In genomic region chr3:107331746-107332126, GRCm38 (mm10) we compare ENCODE assay signal across 7 mouse cellular contexts. TPM values are rescaled to one million over a fixed set of nuclear protein-coding genes. Genes with fewer than 3 reads are reported as not detected.
A peak's percentile ranks its signal among the peaks of the same experiment; 100 is the strongest.
DNase-seq lines count a peak whose midpoint lies in the region; ATAC-seq lines count a peak whose summit lies in the region.

No protein-coding gene starts in this region.

- H3K27ac ChIP-seq in neural tube, embryonic 11.5 days (ENCODE audit: low read depth, low read length): no peak overlapping the region
- peak overlapping the region; percentile 96 for H3K27ac ChIP-seq in forebrain, embryonic 10.5 days
- no peak overlapping the region; the same call in 1 of the 2 replicates for H3K27ac ChIP-seq in limb, embryonic 13.5 days
- H3K27ac ChIP-seq in stomach, embryonic 15.5 days: peak overlapping the region; percentile 93; the same call in 1 of the 2 replicates

- H3K27me3 ChIP-seq in neural tube, embryonic 11.5 days (ENCODE audit: control insufficient read depth, insufficient read depth, low read length): no peaks in the 10 kb centered on the region
- no peaks in the 10 kb centered on the region for H3K27me3 ChIP-seq in forebrain, embryonic 10.5 days (ENCODE audit: poor library complexity, severe bottlenecking)
- no peaks in the 10 kb centered on the region for H3K27me3 ChIP-seq in limb, embryonic 13.5 days
- H3K27me3 ChIP-seq in stomach, embryonic 15.5 days (replicated peaks): no peaks in the 10 kb centered on the region

- peak overlapping the region; percentile 96 for H3K4me3 ChIP-seq in neural tube, embryonic 11.5 days (ENCODE audit: low read depth, low read length)
- H3K4me3 ChIP-seq in forebrain, embryonic 10.5 days: peak overlapping the region; percentile 76
- peak overlapping the region; percentile 93 for H3K4me3 ChIP-seq in limb, embryonic 13.5 days
- H3K4me3 ChIP-seq in stomach, embryonic 15.5 days (replicated peaks): peak overlapping the region; percentile 99

- H3K9ac ChIP-seq in neural tube, embryonic 11.5 days (ENCODE audit: low read length): peak overlapping the region; percentile 94
- peak overlapping the region; percentile 91 for H3K9ac ChIP-seq in limb, embryonic 13.5 days
- peak overlapping the region; percentile 91 for H3K9ac ChIP-seq in stomach, embryonic 15.5 days

- DNase-seq in neural tube, embryonic 11.5 days (ENCODE audit: low spot score): no peak
- DNase-seq in neural tube, embryonic 10.5 days (ENCODE audit: extremely low spot score, low spot score): no peak
- no peak for DNase-seq in forebrain, embryonic 10.5 days (ENCODE audit: extremely low spot score, low spot score)
- no peak for DNase-seq in right cerebral cortex, postnatal 36 days (ENCODE audit: low spot score in 2 of 2)
- no peak for DNase-seq in testis, postnatal 10 days (ENCODE audit: low spot score)

- peak overlapping the region; percentile 92 for H3K4me2 ChIP-seq in neural tube, embryonic 11.5 days (ENCODE audit: low read depth)
- H3K4me2 ChIP-seq in limb, embryonic 13.5 days (replicated peaks): peak overlapping the region; percentile 98
- peak overlapping the region; percentile 91 for H3K4me2 ChIP-seq in stomach, embryonic 15.5 days

- peaks cover 6% of the 10 kb centered on the region; the same call in 1 of the 2 replicates for H3K36me3 ChIP-seq in neural tube, embryonic 11.5 days (ENCODE audit: control insufficient read depth, insufficient read depth, low read length)
- H3K36me3 ChIP-seq in forebrain, embryonic 10.5 days (replicated peaks): peaks cover 52% of the 10 kb centered on the region
- peaks cover 19% of the 10 kb centered on the region for H3K36me3 ChIP-seq in limb, embryonic 13.5 days
- H3K36me3 ChIP-seq in stomach, embryonic 15.5 days: 0 out of 2 replicates have a peak, but pooled peaks cover 8% of the 10 kb centered on the region

- H3K4me1 ChIP-seq in neural tube, embryonic 11.5 days (ENCODE audit: control insufficient read depth, insufficient read depth, low read length): peaks cover 22% of the 10 kb centered on the region
- peaks cover 53% of the 10 kb centered on the region for H3K4me1 ChIP-seq in forebrain, embryonic 10.5 days
- peaks cover 39% of the 10 kb centered on the region for H3K4me1 ChIP-seq in limb, embryonic 13.5 days
- peaks cover 19% of the 10 kb centered on the region for H3K4me1 ChIP-seq in stomach, embryonic 15.5 days

- ATAC-seq in neural tube, embryonic 11.5 days (ENCODE audit: insufficient read depth, low FRiP score, low TSS enrichment): no peak
- ATAC-seq in limb, embryonic 13.5 days (ENCODE audit: low FRiP score, low read depth): no peak
- ATAC-seq in stomach, embryonic 15.5 days (ENCODE audit: insufficient read depth, low FRiP score, low read depth): no peak

- H3K9me3 ChIP-seq in neural tube, embryonic 11.5 days (ENCODE audit: control insufficient read depth, low read length): no peaks in the 10 kb centered on the region
- no peaks in the 10 kb centered on the region for H3K9me3 ChIP-seq in forebrain, embryonic 10.5 days
- no peaks in the 10 kb centered on the region for H3K9me3 ChIP-seq in limb, embryonic 13.5 days
- no peaks in the 10 kb centered on the region for H3K9me3 ChIP-seq in stomach, embryonic 15.5 days

- WGBS in neural tube, embryonic 11.5 days: 28% methylated on average over 17 of the region's 17 CpGs
- WGBS in forebrain, embryonic 10.5 days: 29% methylated on average over 17 of the region's 17 CpGs
- 24% methylated on average over 17 of the region's 17 CpGs for WGBS in limb, embryonic 13.5 days
- 16% methylated on average over 17 of the region's 17 CpGs for WGBS in stomach, embryonic 15.5 days

RNA-seq across cellular contexts. Expression of gene Rbm15, which starts 1.7 kb away (rescaled TPM):
- 17.2 and 18.3 TPM in 2 replicates for polyA plus RNA-seq in neural tube, embryonic 11.5 days (2014; fragmentation: Nextera tagmentation; extraction: Ambion mirVana)
- 18.2 and 19.9 TPM in 2 replicates for polyA plus RNA-seq in forebrain, embryonic 10.5 days (2016; fragmentation: Nextera tagmentation; extraction: Ambion mirVana)
- polyA plus RNA-seq in limb, embryonic 13.5 days (2015; fragmentation: Nextera tagmentation; extraction: Ambion mirVana): 16.5 and 16.8 TPM in 2 replicates
- 13.9 and 14.6 TPM in 2 replicates for polyA plus RNA-seq in stomach, embryonic 15.5 days (2015; fragmentation: Nextera tagmentation; extraction: Ambion mirVana)

RNA-seq across cellular contexts. Expression of gene Slc16a4, which starts 40.7 kb away (rescaled TPM):
- polyA plus RNA-seq in neural tube, embryonic 11.5 days (2014; fragmentation: Nextera tagmentation; extraction: Ambion mirVana): 1.6 and 1.9 TPM in 2 replicates
- 1.9 and 2.2 TPM in 2 replicates for polyA plus RNA-seq in forebrain, embryonic 10.5 days (2016; fragmentation: Nextera tagmentation; extraction: Ambion mirVana)
- polyA plus RNA-seq in limb, embryonic 13.5 days (2015; fragmentation: Nextera tagmentation; extraction: Ambion mirVana): 10.6 and 11.0 TPM in 2 replicates
- polyA plus RNA-seq in stomach, embryonic 15.5 days (2015; fragmentation: Nextera tagmentation; extraction: Ambion mirVana): 2.6 and 2.9 TPM in 2 replicates

RNA-seq across cellular contexts. Expression of gene Lamtor5, which starts 53.1 kb away (rescaled TPM):
- 187 and 189 TPM in 2 replicates for polyA plus RNA-seq in neural tube, embryonic 11.5 days (2014; fragmentation: Nextera tagmentation; extraction: Ambion mirVana)
- 177 and 184 TPM in 2 replicates for polyA plus RNA-seq in forebrain, embryonic 10.5 days (2016; fragmentation: Nextera tagmentation; extraction: Ambion mirVana)
- 184 and 190 TPM in 2 replicates for polyA plus RNA-seq in limb, embryonic 13.5 days (2015; fragmentation: Nextera tagmentation; extraction: Ambion mirVana)
- polyA plus RNA-seq in stomach, embryonic 15.5 days (2015; fragmentation: Nextera tagmentation; extraction: Ambion mirVana): 191 and 192 TPM in 2 replicates

Comparison
In these comparisons a context has a peak if more than half of its experiments do, and no peak if none do; other contexts are left out.
1. H3K27ac ChIP-seq: peak in forebrain, embryonic 10.5 days (single experiment) and stomach, embryonic 15.5 days (single experiment); none in neural tube, embryonic 11.5 days (single experiment) and limb, embryonic 13.5 days (single experiment).
2. Peak in every context shown above with its lines, with median percentiles within 50 percentile points of each other: H3K4me2 ChIP-seq, H3K4me3 ChIP-seq and H3K9ac ChIP-seq.